Mouse (Mus musculus) heart, embryonic 11.5 days (tissue): Measurements from ENCODE around the gene Brd4. TPM values are rescaled to one million over a fixed set of nuclear protein-coding genes. Genes with fewer than 3 reads are reported as not detected.
"Not testable (repeated sequence)": the region's sequence is repeated elsewhere in the genome, so short reads cannot be mapped to it uniquely, and the experiment has no call there.

Source experiments
- ATAC-seq: fragments of 200-750 bp; cut with Nextera tagmentation; replicated peaks from 2 replicates; pipeline ENCODE4 v1.8.0; 2017; ENCODE audit warnings: moderate library complexity; ENCODE audit not compliant: insufficient number of reproducible peaks, low FRiP score, low TSS enrichment
- H3K27ac ChIP-seq: fragments of 300-500 bp; sonication (generic); 2 replicates; pipeline ENCODE4 v1.5.1; 2014; ENCODE audit warnings: mild to moderate bottlenecking, low read depth, low read length
- H3K27me3 ChIP-seq: fragments of 300-500 bp; sonication (generic); 2 replicates; pipeline ENCODE4 v1.6.1; 2014; ENCODE audit warnings: mild to moderate bottlenecking, low read length, mixed read lengths; ENCODE audit not compliant: control insufficient read depth, insufficient read depth
- H3K36me3 ChIP-seq: fragments of 300-500 bp; sonication (generic); 2 replicates; pipeline ENCODE4 v1.6.1; 2014; ENCODE audit warnings: mild to moderate bottlenecking, low read length, moderate library complexity, mixed read lengths; ENCODE audit not compliant: control insufficient read depth, insufficient read depth
- H3K4me1 ChIP-seq: fragments of 300-500 bp; sonication (generic); 2 replicates; pipeline ENCODE4 v1.6.1; 2014; ENCODE audit warnings: low read length; ENCODE audit not compliant: control insufficient read depth, insufficient read depth
- H3K4me2 ChIP-seq: fragments of 300-500 bp; sonication (generic); 2 replicates; pipeline ENCODE4 v1.6.1; 2014; ENCODE audit warnings: mild to moderate bottlenecking, moderate library complexity
- H3K4me3 ChIP-seq: fragments of 300-500 bp; sonication (generic); 2 replicates; pipeline ENCODE4 v1.5.1; 2014; ENCODE audit warnings: low read depth, low read length
- H3K9ac ChIP-seq: fragments of 300-500 bp; sonication (generic); 2 replicates; pipeline ENCODE4 v1.6.1; 2014; ENCODE audit warnings: mild to moderate bottlenecking, low read depth, low read length, moderate library complexity
- H3K9me3 ChIP-seq: fragments of 300-500 bp; sonication (generic); replicated peaks from 2 replicates; pipeline ENCODE4 v1.6.1; 2016; ENCODE audit warnings: low read length; ENCODE audit not compliant: control insufficient read depth
- WGBS: fragments of 180-500 bp; shearing (Covaris S2); extraction: QIAGEN DNeasy Blood & Tissue Kit; methylation state at CpG from one replicate; pipeline ENCODE4 v1.1.7; 2014; ENCODE audit not compliant: insufficient replicate concordance; 5-methylcytosine and 5-hydroxymethylcytosine counted together
- polyA plus RNA-seq: library from polyadenylated mRNA; unstranded; fragments of >200 nt; fragmentation: Nextera tagmentation; extraction: Ambion mirVana; gene quantifications from 2 replicates; pipeline ENCODE4 v1.2.1, GENCODE M21; 2014

The Brd4 gene
- polyA plus RNA-seq, 1 experiment from 2014 or later, result 76.2 TPM

GRCm38 (mm10) chr17:32235534-32236191, 48.9 kb downstream of the Brd4 start:
- Histone ChIP-seq H3K9me3 (no peaks in the 10 kb centered on the region), H3K9ac (no peak overlapping the region), H3K27me3 (no peaks in the 10 kb centered on the region), H3K4me1 (peaks cover 17% of the 10 kb centered on the region), H3K4me3 (no peak overlapping the region), H3K4me2 (no peak overlapping the region), H3K36me3 (no peaks in the 10 kb centered on the region; the same call in 1 of the 2 replicates), H3K27ac (peak overlapping the region; percentile 54; the same call in 1 of the 2 replicates)
- ATAC-seq, result no peak
- WGBS, result 79% methylated on average over 5 of the region's 5 CpGs

DNA sequence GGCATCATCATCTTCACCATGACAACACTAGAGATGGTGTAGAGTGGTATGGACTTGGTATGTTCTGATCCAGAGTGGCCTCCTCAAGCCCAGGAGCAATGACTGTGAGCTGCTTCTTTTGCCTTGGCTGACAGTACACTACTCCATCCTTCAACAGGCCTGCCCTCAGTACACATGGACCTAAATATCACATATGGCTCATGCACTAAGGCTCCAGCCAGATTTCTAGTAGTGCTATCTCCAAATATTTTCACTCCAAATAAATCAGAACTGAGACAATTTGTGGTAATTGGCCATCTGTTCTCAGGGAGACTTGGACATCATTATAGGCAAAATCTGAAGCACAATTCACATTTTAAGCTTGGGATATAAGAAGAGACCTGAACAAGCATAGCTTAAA, 51.3 kb downstream of the Brd4 start:
- no peaks in the 10 kb centered on the region for H3K27me3 ChIP-seq
- peaks cover 9% of the 10 kb centered on the region for H3K36me3 ChIP-seq
- H3K4me2 ChIP-seq, result no peak overlapping the region
- no peaks in the 10 kb centered on the region for H3K9me3 ChIP-seq
- ATAC-seq, result no peak
- H3K27ac ChIP-seq, result no peak overlapping the region
- H3K4me1 ChIP-seq, result peaks cover 8% of the 10 kb centered on the region
- no peak overlapping the region for H3K4me3 ChIP-seq
- H3K9ac ChIP-seq, result no peak overlapping the region

DNA sequence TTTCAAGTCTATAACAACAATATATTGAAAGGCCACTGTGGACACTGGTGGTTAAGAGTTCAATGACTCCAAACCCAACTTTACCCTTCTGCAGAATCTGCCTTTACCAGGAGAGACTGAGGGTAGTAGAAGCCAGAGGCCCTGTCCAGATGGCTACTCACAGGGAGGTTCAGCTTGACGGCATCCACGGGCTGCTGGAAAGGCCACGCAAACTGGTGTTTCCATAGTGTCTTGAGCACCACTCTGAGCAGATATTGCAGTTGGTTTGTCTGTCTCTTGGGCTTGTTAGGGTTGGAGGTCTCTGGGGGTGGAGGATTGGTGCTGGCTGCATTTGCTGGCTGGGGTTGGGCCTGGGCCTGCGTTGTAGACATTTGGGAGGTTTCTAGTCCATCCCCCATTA, 55.3 kb downstream of the Brd4 start:
- H3K27ac ChIP-seq, result no peak overlapping the region
- H3K27me3 ChIP-seq, result no peaks in the 10 kb centered on the region
- no peak for ATAC-seq
- peaks cover 23% of the 10 kb centered on the region for H3K36me3 ChIP-seq
- no peak overlapping the region for H3K9ac ChIP-seq
- H3K9me3 ChIP-seq, result no peaks in the 10 kb centered on the region
- no peaks in the 10 kb centered on the region for H3K4me1 ChIP-seq
- no peak overlapping the region for H3K4me2 ChIP-seq
- WGBS, result 96% methylated on average over 4 of the region's 4 CpGs
- H3K4me3 ChIP-seq, result no peak overlapping the region

DNA sequence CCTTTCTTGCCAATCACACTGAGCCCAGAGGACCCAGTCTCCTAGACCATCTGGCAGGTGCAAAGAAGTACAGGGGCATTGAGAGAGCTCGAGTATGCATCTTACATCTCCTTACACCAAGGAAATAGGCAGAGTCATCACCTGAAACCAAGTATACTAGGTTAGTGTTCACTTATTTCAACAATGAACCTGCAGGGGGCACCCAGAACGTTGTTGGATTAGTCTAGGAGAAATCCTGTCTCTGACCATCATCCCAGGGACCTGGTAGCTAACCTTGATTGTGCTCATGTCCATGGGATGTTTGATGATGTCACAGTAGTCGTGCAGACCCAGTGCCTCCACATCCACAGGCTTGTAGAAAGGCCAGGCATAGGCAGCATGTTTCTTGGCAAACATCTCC, 63.6 kb downstream of the Brd4 start:
- Histone ChIP-seq H3K4me1 (no peaks in the 10 kb centered on the region; the same call in 1 of the 2 replicates), H3K4me2 (no peak overlapping the region), H3K27ac (no peak overlapping the region), H3K36me3 (peaks cover 29% of the 10 kb centered on the region), H3K9ac (no peak overlapping the region), H3K9me3 (no peaks in the 10 kb centered on the region), H3K27me3 (no peaks in the 10 kb centered on the region), H3K4me3 (no peak overlapping the region)
- 73% methylated on average over 3 of the region's 3 CpGs for WGBS
- ATAC-seq, result no peak

- H3K27me3 ChIP-seq, H3K4me1 ChIP-seq, H3K9me3 ChIP-seq, H3K27ac ChIP-seq, H3K4me2 ChIP-seq, H3K4me3 ChIP-seq, H3K9ac ChIP-seq, ATAC-seq: not testable (repeated sequence)
- H3K36me3 ChIP-seq, result peaks cover 22% of the 10 kb centered on the region
- 76% methylated on average over 4 of the region's 4 CpGs for WGBS
Measured at GRCm38 (mm10) chr17:32215587-32215986, 68.9 kb downstream of the Brd4 start.

GRCm38 (mm10) chr17:32211554-32211953, 73.0 kb downstream of the Brd4 start:
- not testable (repeated sequence) for H3K27ac ChIP-seq, ATAC-seq, H3K4me3 ChIP-seq, H3K4me2 ChIP-seq, H3K27me3 ChIP-seq, H3K9me3 ChIP-seq, H3K9ac ChIP-seq
- Histone ChIP-seq H3K36me3 (peaks cover 35% of the 10 kb centered on the region), H3K4me1 (peaks cover 15% of the 10 kb centered on the region; the same call in 1 of the 2 replicates)
- 93% methylated on average over 6 of the region's 6 CpGs for WGBS

- H3K4me2 ChIP-seq, result no peak overlapping the region
- no peak overlapping the region for H3K9ac ChIP-seq
- no peaks in the 10 kb centered on the region for H3K9me3 ChIP-seq
- H3K27me3 ChIP-seq, result no peaks in the 10 kb centered on the region
- H3K36me3 ChIP-seq, result peaks cover 45% of the 10 kb centered on the region
- H3K4me1 ChIP-seq, result peaks cover 15% of the 10 kb centered on the region; the same call in 1 of the 2 replicates
- no peak overlapping the region for H3K27ac ChIP-seq
- ATAC-seq, result no peak
- 66% methylated on average over 3 of the region's 3 CpGs for WGBS
- H3K4me3 ChIP-seq, result no peak overlapping the region
Measured at GRCm38 (mm10) chr17:32209752-32210151, 74.8 kb downstream of the Brd4 start.

DNA sequence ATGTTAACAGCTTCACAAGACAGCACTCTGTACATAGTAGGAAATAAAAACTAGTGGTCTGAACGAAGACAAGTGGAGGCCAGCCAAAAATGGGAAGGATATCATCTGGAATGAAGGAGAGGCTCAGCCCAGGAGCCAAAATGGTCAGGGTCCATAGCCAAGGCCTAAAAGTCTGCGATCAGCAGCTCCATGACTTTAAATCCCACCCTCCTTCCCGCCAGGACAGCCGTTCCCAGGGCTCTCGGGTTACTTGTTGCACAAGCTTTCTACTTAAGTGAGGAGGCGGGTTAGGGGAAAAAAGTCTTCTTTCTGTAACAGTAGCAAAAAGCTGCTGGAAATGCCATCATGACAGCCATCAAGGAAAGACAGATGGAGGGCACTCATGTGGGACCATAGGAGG, 75.4 kb downstream of the Brd4 start:
- WGBS, result 72% methylated on average over 6 of the region's 6 CpGs
- Histone ChIP-seq H3K9me3 (no peaks in the 10 kb centered on the region), H3K4me1 (peaks cover 15% of the 10 kb centered on the region; the same call in 1 of the 2 replicates), H3K4me3 (no peak overlapping the region), H3K9ac (no peak overlapping the region), H3K36me3 (peaks cover 45% of the 10 kb centered on the region), H3K27ac (no peak overlapping the region), H3K4me2 (no peak overlapping the region), H3K27me3 (no peaks in the 10 kb centered on the region)
- ATAC-seq, result no peak

DNA sequence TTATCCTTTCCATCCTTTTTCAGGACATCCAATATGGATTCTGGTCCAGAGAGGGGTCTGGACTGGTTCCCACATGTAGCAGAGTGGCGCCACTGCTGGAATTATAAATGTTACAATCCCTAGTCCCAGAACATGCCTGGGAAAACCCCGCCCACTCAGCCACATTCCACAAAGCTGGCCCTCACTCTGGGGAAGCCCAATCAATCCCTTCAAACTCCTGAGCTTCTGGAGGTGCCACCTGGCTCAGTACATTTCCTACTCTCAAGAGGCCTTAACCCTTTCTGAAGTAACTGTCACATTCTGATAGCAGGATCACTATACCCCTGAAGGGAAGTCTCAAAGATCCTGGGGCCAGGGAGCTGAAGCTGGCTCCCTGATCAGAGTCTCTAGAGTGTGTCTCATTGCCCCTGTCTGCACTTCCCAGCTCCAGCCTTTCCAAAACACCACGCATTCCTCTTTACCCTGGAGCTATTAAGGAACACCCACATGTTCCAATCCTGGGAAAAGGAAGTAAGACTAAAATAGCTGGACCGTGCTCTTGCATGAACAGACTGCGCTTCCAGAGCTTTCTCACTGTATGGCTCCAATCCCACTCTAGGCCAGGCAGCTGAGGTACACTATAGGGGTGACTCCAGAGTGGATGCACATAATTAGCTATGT, 76.8 kb downstream of the Brd4 start:
- H3K4me2 ChIP-seq, result no peak overlapping the region
- H3K9me3 ChIP-seq, result no peaks in the 10 kb centered on the region
- H3K27ac ChIP-seq, result peak overlapping the region; percentile 72
- peaks cover 15% of the 10 kb centered on the region; the same call in 1 of the 2 replicates for H3K4me1 ChIP-seq
- H3K27me3 ChIP-seq, result no peaks in the 10 kb centered on the region
- no peak overlapping the region for H3K9ac ChIP-seq
- H3K36me3 ChIP-seq, result peaks cover 43% of the 10 kb centered on the region
- H3K4me3 ChIP-seq, result no peak overlapping the region
- no peak for ATAC-seq
- 49% methylated on average over 5 of the region's 5 CpGs for WGBS
